Mouse (Mus musculus): Measurements from ENCODE around the gene Slc9a3r1. TPM values are rescaled to one million over a fixed set of nuclear protein-coding genes. Genes with fewer than 3 reads are reported as not detected.
A peak's percentile ranks its signal among the peaks of the same experiment; 100 is the strongest.

The Slc9a3r1 gene
- polyA plus RNA-seq, 1 experiment, result 16.1 TPM

DNA sequence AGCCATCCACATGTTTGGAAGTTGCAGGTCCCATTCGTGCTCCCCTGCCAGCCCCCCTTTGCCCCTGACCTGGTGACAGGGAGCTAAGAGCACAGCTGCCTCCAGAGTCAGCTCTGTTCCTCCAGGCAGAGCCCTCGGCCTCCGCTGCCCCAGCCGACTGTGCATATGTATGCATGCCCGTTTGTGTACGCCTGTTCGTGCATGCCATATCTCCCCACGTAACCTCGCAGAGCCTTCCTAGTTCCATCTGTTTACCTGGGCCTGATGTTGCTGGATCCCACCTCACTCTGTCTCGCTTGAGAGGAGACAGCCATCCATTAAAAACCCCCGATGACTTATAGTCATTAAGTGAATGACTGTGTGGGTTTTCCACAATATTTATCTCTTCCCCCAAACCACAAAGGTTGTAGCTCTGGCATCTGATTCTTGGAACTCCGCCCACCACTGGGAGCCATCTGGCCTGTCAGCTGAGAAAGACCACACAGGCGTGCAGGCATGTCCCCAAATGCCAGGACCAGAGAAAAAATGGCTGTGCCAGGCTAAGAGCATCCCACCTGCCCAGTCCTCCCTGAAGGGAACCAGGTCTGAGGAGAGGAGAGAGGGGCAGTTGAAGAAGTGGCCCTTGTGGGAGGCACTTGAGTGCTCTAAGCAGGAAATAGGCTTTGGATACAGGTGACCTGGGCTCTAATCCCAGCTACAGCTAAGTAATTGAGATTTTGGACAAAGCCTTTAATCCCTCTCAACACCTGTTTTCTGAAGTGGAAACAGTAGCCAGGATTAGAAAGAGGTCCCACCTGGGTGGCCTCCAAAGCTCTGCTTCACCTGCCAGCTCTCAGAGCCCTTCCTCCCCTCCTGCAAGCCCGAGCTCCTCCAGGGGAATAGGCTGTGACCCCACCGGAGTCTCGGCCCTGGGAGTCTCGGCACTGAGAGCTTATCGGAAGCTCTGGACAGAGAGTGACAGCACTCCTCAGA lies 54.6 kb downstream of the Slc9a3r1 start:
- Histone ChIP-seq H3K36me3 (ENCODE audit: control insufficient read depth, insufficient read depth) (no peaks in the 10 kb centered on the region), H3ac (ENCODE audit: control insufficient read depth, insufficient read length) (no peak overlapping the region), H3K4me3 (no peak overlapping the region), H3K27me3 (ENCODE audit: control insufficient read depth, insufficient read depth, insufficient read length) (no peaks in the 10 kb centered on the region), H3K79me2 (ENCODE audit: control insufficient read depth, insufficient read depth) (no peaks in the 10 kb centered on the region), H3K4me2 (ENCODE audit: low read depth) (no peak overlapping the region)
- TF ChIP-seq POLR2A (IDR thresholded peaks at IDR 0.05; ENCODE audit: insufficient read length, low read depth) (no peak), SRF (IDR thresholded peaks at IDR 0.05; ENCODE audit: control insufficient read depth, insufficient read length, low read depth) (no peak), TCF12 (IDR thresholded peaks at IDR 0.05; ENCODE audit: insufficient read depth, poor library complexity, severe bottlenecking) (no peak), USF1 (IDR thresholded peaks at IDR 0.05; ENCODE audit: low read depth) (no peak), REST (IDR thresholded peaks at IDR 0.05; ENCODE audit: insufficient read depth, insufficient read length) (no peak), POLR2AphosphoS2 (IDR thresholded peaks at IDR 0.05; ENCODE audit: insufficient read length, low read depth) (no peak), CEBPB (IDR thresholded peaks at IDR 0.05; ENCODE audit: insufficient read depth, poor library complexity, severe bottlenecking) (no peak), MYOG (IDR thresholded peaks at IDR 0.05; ENCODE audit: control insufficient read depth in 1 of 3, insufficient read depth in 1 of 3, insufficient read length in 2 of 3, low read depth in 2 of 3) (peak in 1 of 3 experiments; percentile 55)

DNA sequence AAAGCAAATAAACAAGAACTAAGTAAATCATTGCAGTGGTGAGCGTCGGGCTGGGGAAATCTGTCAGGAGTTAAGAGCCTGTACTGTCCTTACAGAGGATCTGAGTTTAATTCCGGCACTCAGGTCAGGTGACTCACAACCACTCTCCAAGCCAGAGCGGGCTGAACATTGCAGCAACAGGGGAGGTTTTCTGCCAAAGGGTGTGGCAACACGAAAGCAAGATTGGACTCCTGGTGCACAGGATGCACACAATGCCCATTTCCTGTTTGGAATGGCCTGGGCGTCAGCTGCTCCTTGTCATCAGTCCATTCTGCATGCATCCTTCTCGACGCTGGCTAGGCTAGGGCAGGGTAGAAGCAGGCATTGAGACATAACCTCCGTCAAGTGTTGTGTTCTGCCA lies 56.1 kb downstream of the Slc9a3r1 start:
- no peaks in the 10 kb centered on the region for H3K27me3 ChIP-seq (ENCODE audit: control insufficient read depth, insufficient read depth, insufficient read length)
- no peaks in the 10 kb centered on the region for H3K36me3 ChIP-seq (ENCODE audit: control insufficient read depth, insufficient read depth)
- peak overlapping the region; percentile 48 for H3K4me2 ChIP-seq (ENCODE audit: low read depth)
- H3K4me3 ChIP-seq, result no peak overlapping the region
- no peak overlapping the region for H3ac ChIP-seq (ENCODE audit: control insufficient read depth, insufficient read length)
- TF ChIP-seq TCF3 (IDR thresholded peaks at IDR 0.05; ENCODE audit: insufficient read length, low read depth) (no peak), SRF (IDR thresholded peaks at IDR 0.05; ENCODE audit: control insufficient read depth, insufficient read length, low read depth) (no peak), CEBPB (IDR thresholded peaks at IDR 0.05; ENCODE audit: insufficient read depth, poor library complexity, severe bottlenecking) (no peak), POLR2A (IDR thresholded peaks at IDR 0.05; ENCODE audit: insufficient read length, low read depth) (no peak), USF1 (IDR thresholded peaks at IDR 0.05; ENCODE audit: low read depth) (no peak), MAX (IDR thresholded peaks at IDR 0.05; ENCODE audit: low read depth) (no peak), POLR2AphosphoS2 (IDR thresholded peaks at IDR 0.05; ENCODE audit: insufficient read length, low read depth) (no peak), MYOG (IDR thresholded peaks at IDR 0.05; ENCODE audit: control insufficient read depth in 1 of 3, insufficient read depth in 1 of 3, insufficient read length in 2 of 3, low read depth in 2 of 3) (peak in 1 of 3 experiments; percentile 55), MYOD1 (IDR thresholded peaks at IDR 0.05; ENCODE audit: control insufficient read depth in 1 of 3, insufficient read length in 2 of 3, low read depth in 2 of 3) (peak in 2 of 3 experiments; percentile 34 to 75)
- H3K79me2 ChIP-seq (ENCODE audit: control insufficient read depth, insufficient read depth), result no peaks in the 10 kb centered on the region

DNA sequence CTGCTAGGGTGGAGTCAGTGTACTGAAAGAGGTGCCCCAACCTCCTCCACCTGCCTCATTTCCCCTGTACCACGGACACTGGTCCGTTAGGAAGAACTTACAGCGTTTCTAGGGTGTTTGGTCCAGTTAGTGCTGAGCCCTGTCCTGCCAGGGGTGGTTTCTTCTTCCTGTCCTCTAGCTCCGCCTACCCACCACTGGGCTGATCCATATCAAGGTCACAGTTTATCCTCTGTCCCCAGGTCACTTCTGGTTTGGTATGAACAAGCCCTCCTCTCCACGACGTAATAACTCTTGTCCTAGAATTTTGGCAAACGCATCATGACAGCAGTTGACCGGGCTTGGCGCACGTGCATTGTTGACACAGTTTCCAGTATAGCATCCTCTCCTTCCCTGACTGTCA lies 56.5 kb downstream of the Slc9a3r1 start:
- Histone ChIP-seq H3K27me3 (ENCODE audit: control insufficient read depth, insufficient read depth, insufficient read length) (no peaks in the 10 kb centered on the region), H3K79me2 (ENCODE audit: control insufficient read depth, insufficient read depth) (no peaks in the 10 kb centered on the region), H3ac (ENCODE audit: control insufficient read depth, insufficient read length) (no peak overlapping the region), H3K36me3 (ENCODE audit: control insufficient read depth, insufficient read depth) (no peaks in the 10 kb centered on the region), H3K4me3 (no peak overlapping the region), H3K4me2 (ENCODE audit: low read depth) (peak overlapping the region; percentile 48)
- TF ChIP-seq E2F4 (IDR thresholded peaks at IDR 0.05; ENCODE audit: insufficient read depth) (no peak), USF1 (IDR thresholded peaks at IDR 0.05; ENCODE audit: low read depth) (no peak), TCF3 (IDR thresholded peaks at IDR 0.05; ENCODE audit: insufficient read length, low read depth) (no peak), MAX (IDR thresholded peaks at IDR 0.05; ENCODE audit: low read depth) (no peak), TCF12 (IDR thresholded peaks at IDR 0.05; ENCODE audit: insufficient read depth, poor library complexity, severe bottlenecking) (no peak), SRF (IDR thresholded peaks at IDR 0.05; ENCODE audit: control insufficient read depth, insufficient read length, low read depth) (no peak), POLR2A (IDR thresholded peaks at IDR 0.05; ENCODE audit: insufficient read length, low read depth) (no peak), MYOD1 (IDR thresholded peaks at IDR 0.05; ENCODE audit: control insufficient read depth in 1 of 3, insufficient read length in 2 of 3, low read depth in 2 of 3) (no peak), CEBPB (IDR thresholded peaks at IDR 0.05; ENCODE audit: insufficient read depth, poor library complexity, severe bottlenecking) (no peak), POLR2AphosphoS2 (IDR thresholded peaks at IDR 0.05; ENCODE audit: insufficient read length, low read depth) (no peak), MYOG (IDR thresholded peaks at IDR 0.05; ENCODE audit: control insufficient read depth in 1 of 3, insufficient read depth in 1 of 3, insufficient read length in 2 of 3, low read depth in 2 of 3) (no peak), REST (IDR thresholded peaks at IDR 0.05; ENCODE audit: insufficient read depth, insufficient read length) (no peak)

DNA sequence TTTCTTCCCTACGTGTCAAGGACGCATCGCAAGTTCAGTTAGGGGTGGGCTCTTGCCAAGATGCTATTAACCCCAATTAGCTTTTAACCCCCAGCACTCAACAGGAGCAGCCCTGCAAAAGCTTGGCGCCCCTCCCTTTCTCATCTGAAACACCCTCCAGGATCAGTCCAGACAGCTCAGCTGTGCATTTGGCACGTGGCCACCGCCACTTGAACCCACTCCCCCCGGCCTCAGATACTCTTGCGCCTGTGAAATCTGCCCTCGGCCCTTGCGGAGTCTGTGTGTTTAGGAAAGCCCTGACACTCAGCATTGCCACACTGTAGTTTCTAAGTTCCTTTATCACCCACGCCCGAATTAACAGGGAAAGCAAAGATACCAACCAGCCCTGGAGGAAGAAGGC lies 58.9 kb downstream of the Slc9a3r1 start:
- no peaks in the 10 kb centered on the region for H3K36me3 ChIP-seq (ENCODE audit: control insufficient read depth, insufficient read depth)
- no peaks in the 10 kb centered on the region for H3K27me3 ChIP-seq (ENCODE audit: control insufficient read depth, insufficient read depth, insufficient read length)
- no peak overlapping the region for H3K4me2 ChIP-seq (ENCODE audit: low read depth)
- H3ac ChIP-seq (ENCODE audit: control insufficient read depth, insufficient read length), result no peak overlapping the region
- H3K79me2 ChIP-seq (ENCODE audit: control insufficient read depth, insufficient read depth), result no peaks in the 10 kb centered on the region
- no peak overlapping the region for H3K4me3 ChIP-seq
- TF ChIP-seq E2F4 (IDR thresholded peaks at IDR 0.05; ENCODE audit: insufficient read depth) (no peak), REST (IDR thresholded peaks at IDR 0.05; ENCODE audit: insufficient read depth, insufficient read length) (no peak)

- no peak for TF ChIP-seq POLR2A (IDR thresholded peaks at IDR 0.05; ENCODE audit: insufficient read length, low read depth)
- no peak for TF ChIP-seq SRF (IDR thresholded peaks at IDR 0.05; ENCODE audit: control insufficient read depth, insufficient read length, low read depth)
- no peak for TF ChIP-seq USF1 (IDR thresholded peaks at IDR 0.05; ENCODE audit: low read depth)
- TF ChIP-seq E2F4 (IDR thresholded peaks at IDR 0.05; ENCODE audit: insufficient read depth), result no peak
- no peak for TF ChIP-seq TCF12 (IDR thresholded peaks at IDR 0.05; ENCODE audit: insufficient read depth, poor library complexity, severe bottlenecking)
- no peak for TF ChIP-seq CEBPB (IDR thresholded peaks at IDR 0.05; ENCODE audit: insufficient read depth, poor library complexity, severe bottlenecking)
- no peak for TF ChIP-seq MYOG (IDR thresholded peaks at IDR 0.05; ENCODE audit: control insufficient read depth in 1 of 3, insufficient read depth in 1 of 3, insufficient read length in 2 of 3, low read depth in 2 of 3)
- TF ChIP-seq TCF3 (IDR thresholded peaks at IDR 0.05; ENCODE audit: insufficient read length, low read depth), result no peak
- no peak for TF ChIP-seq REST (IDR thresholded peaks at IDR 0.05; ENCODE audit: insufficient read depth, insufficient read length)
- H3K4me2 ChIP-seq (ENCODE audit: low read depth), result no peak overlapping the region
- H3ac ChIP-seq (ENCODE audit: control insufficient read depth, insufficient read length), result no peak overlapping the region
- no peaks in the 10 kb centered on the region for H3K36me3 ChIP-seq (ENCODE audit: control insufficient read depth, insufficient read depth)
- H3K79me2 ChIP-seq (ENCODE audit: control insufficient read depth, insufficient read depth), result no peaks in the 10 kb centered on the region
- no peak overlapping the region for H3K4me3 ChIP-seq
- no peaks in the 10 kb centered on the region for H3K27me3 ChIP-seq (ENCODE audit: control insufficient read depth, insufficient read depth, insufficient read length)
Observed at GRCm38 (mm10) chr11:115222570-115222969, 59.4 kb downstream of the Slc9a3r1 start.
